Comparison of ENCODE assay signal across 9 mouse cellular contexts in genomic region chr7:43563300-43563699, GRCm38 (mm10). TPM values are rescaled to one million over a fixed set of nuclear protein-coding genes. Genes with fewer than 3 reads are reported as not detected.
DNase-seq lines count a peak whose midpoint lies in the region; ATAC-seq lines count a peak whose summit lies in the region.
"Had no signal": no experiment of that assay in that cellular context is flagged by ENCODE, and none has a peak within 500 bp of the region (broad histone marks: within the 10 kb centered on the region; RNA-seq: fewer than 3 reads in every experiment).

No protein-coding gene starts in this region.

- H3K4me1 ChIP-seq in heart, embryonic 11.5 days (ENCODE audit: control insufficient read depth, insufficient read depth, low read length): 0 out of 2 replicates have a peak, but pooled peaks cover 3% of the 10 kb centered on the region
- peaks cover 15% of the 10 kb centered on the region for H3K4me1 ChIP-seq in embryonic facial prominence, embryonic 13.5 days
- H3K4me1 ChIP-seq in intestine, embryonic 14.5 days (replicated peaks; ENCODE audit: control insufficient read depth, insufficient read depth, low read length): peaks cover 9% of the 10 kb centered on the region
- H3K4me1 ChIP-seq in midbrain, embryonic 16.5 days (ENCODE audit: control insufficient read depth, insufficient read depth, low read length): peaks cover 19% of the 10 kb centered on the region

- intact Hi-C loops in heart, postnatal 25 days (cut with DNase I): loop anchor here (2.0 to 10.0 kb wide), 2 partner anchors 16 to 268 kb away; partner anchors contain the start of gene Zfp719

- H3K36me3 ChIP-seq in heart, embryonic 11.5 days (ENCODE audit: control insufficient read depth, insufficient read depth, low read length): 0 out of 2 replicates have a peak, but pooled peaks cover 2% of the 10 kb centered on the region
- H3K36me3 ChIP-seq in embryonic facial prominence, embryonic 13.5 days: peaks cover 31% of the 10 kb centered on the region
- H3K36me3 ChIP-seq in intestine, embryonic 14.5 days (ENCODE audit: control insufficient read depth, insufficient read depth, low read length): peaks cover 29% of the 10 kb centered on the region
- peaks cover 13% of the 10 kb centered on the region for H3K36me3 ChIP-seq in midbrain, embryonic 16.5 days (ENCODE audit: control insufficient read depth, insufficient read depth, low read length)

- no peak for ATAC-seq in heart, embryonic 11.5 days (replicated peaks; ENCODE audit: insufficient number of reproducible peaks, low FRiP score, low TSS enrichment)
- ATAC-seq in embryonic facial prominence, embryonic 13.5 days (ENCODE audit: insufficient number of reproducible peaks, insufficient read depth, low FRiP score, low TSS enrichment, low read depth): no peak
- no peak for ATAC-seq in intestine, embryonic 14.5 days (replicated peaks; ENCODE audit: low FRiP score, low TSS enrichment, low read depth)
- ATAC-seq in midbrain, embryonic 16.5 days: no peak
- ATAC-seq in activated CD4-positive, CD25-positive, alpha-beta regulatory T cell, adult 4 months: no peak
- no peak for ATAC-seq in erythroid progenitor cell, adult 5-6 weeks (replicated peaks; ENCODE audit: low FRiP score, poor library complexity, severe bottlenecking)

- no peak overlapping the region for H3K27ac ChIP-seq in heart, embryonic 11.5 days (ENCODE audit: low read depth, low read length)
- H3K27ac ChIP-seq in embryonic facial prominence, embryonic 13.5 days: no peak overlapping the region
- H3K27ac ChIP-seq in intestine, embryonic 14.5 days (ENCODE audit: low read depth): no peak overlapping the region
- H3K27ac ChIP-seq in midbrain, embryonic 16.5 days (ENCODE audit: low read length): peak overlapping the region; percentile 92; the same call in 1 of the 2 replicates

- no peak for DNase-seq in heart, postnatal 25 days (ENCODE audit: low spot score)
- no peak for DNase-seq in intestine, embryonic 14.5 days (ENCODE audit: low spot score)
- DNase-seq in thymus, postnatal 14 days: no peak

- no peaks in the 10 kb centered on the region for H3K9me3 ChIP-seq in heart, embryonic 11.5 days (replicated peaks; ENCODE audit: control insufficient read depth, low read length)
- no peaks in the 10 kb centered on the region for H3K9me3 ChIP-seq in embryonic facial prominence, embryonic 13.5 days
- no peaks in the 10 kb centered on the region for H3K9me3 ChIP-seq in intestine, embryonic 14.5 days (ENCODE audit: control insufficient read depth, low read length)
- H3K9me3 ChIP-seq in midbrain, embryonic 16.5 days (replicated peaks; ENCODE audit: control insufficient read depth, low read length, poor library complexity, severe bottlenecking): no peaks in the 10 kb centered on the region

- H3K4me3 ChIP-seq in heart, embryonic 11.5 days (ENCODE audit: low read depth, low read length): peak overlapping the region; percentile 70; the same call in 1 of the 2 replicates
- H3K4me3 ChIP-seq in embryonic facial prominence, embryonic 13.5 days: peak overlapping the region; percentile 77
- H3K4me3 ChIP-seq in intestine, embryonic 14.5 days (ENCODE audit: low read depth, low read length): peak overlapping the region; percentile 83
- peak overlapping the region; percentile 78 for H3K4me3 ChIP-seq in midbrain, embryonic 16.5 days (ENCODE audit: low read depth, low read length)

- peak overlapping the region; percentile 47; the same call in 1 of the 2 replicates for H3K9ac ChIP-seq in heart, embryonic 11.5 days (ENCODE audit: low read depth, low read length)
- H3K9ac ChIP-seq in embryonic facial prominence, embryonic 13.5 days: peak overlapping the region; percentile 86
- H3K9ac ChIP-seq in intestine, embryonic 14.5 days (ENCODE audit: low read length): peak overlapping the region; percentile 78
- peak overlapping the region; percentile 81 for H3K9ac ChIP-seq in midbrain, embryonic 16.5 days (ENCODE audit: low read depth, low read length)

- H3K27me3 ChIP-seq in heart, embryonic 11.5 days (ENCODE audit: control insufficient read depth, insufficient read depth, low read length): no peaks in the 10 kb centered on the region
- H3K27me3 ChIP-seq in embryonic facial prominence, embryonic 13.5 days: no peaks in the 10 kb centered on the region
- H3K27me3 ChIP-seq in intestine, embryonic 14.5 days (replicated peaks; ENCODE audit: control insufficient read depth, insufficient read depth, low read length): no peaks in the 10 kb centered on the region
- no peaks in the 10 kb centered on the region for H3K27me3 ChIP-seq in midbrain, embryonic 16.5 days (ENCODE audit: control insufficient read depth, insufficient read depth, low read depth, low read length)

- H3K4me2 ChIP-seq in heart, embryonic 11.5 days: peak overlapping the region; percentile 89
- peak overlapping the region; percentile 80 for H3K4me2 ChIP-seq in embryonic facial prominence, embryonic 13.5 days
- H3K4me2 ChIP-seq in intestine, embryonic 14.5 days (ENCODE audit: low read length): peak overlapping the region; percentile 80
- H3K4me2 ChIP-seq in midbrain, embryonic 16.5 days (ENCODE audit: low read length): peak overlapping the region; percentile 95

- WGBS in heart, embryonic 11.5 days (ENCODE audit: insufficient replicate concordance): 54% methylated on average over 6 of the region's 6 CpGs
- WGBS in embryonic facial prominence, embryonic 13.5 days: 50% methylated on average over 6 of the region's 6 CpGs
- whole genome bisulfite sequencing in intestine, embryonic 14.5 days: 60% methylated on average over 6 of the region's 6 CpGs
- 52% methylated on average over 6 of the region's 6 CpGs for WGBS in midbrain, embryonic 16.5 days

RNA-seq across cellular contexts. Expression of gene Zfp658, which starts 1.2 kb away (rescaled TPM):
- 1.2 and 1.9 TPM in 2 replicates for polyA plus RNA-seq in heart, embryonic 11.5 days (2014; fragmentation: Nextera tagmentation; extraction: Ambion mirVana)
- total RNA-seq in heart, postnatal 25 days (2021): 1 to 10 TPM in 1 of 2 experiments, under 1 TPM in 1; 0.70 to 1.1 TPM
- 5.1 and 6.6 TPM in 2 replicates for polyA plus RNA-seq in embryonic facial prominence, embryonic 13.5 days (2015; fragmentation: Nextera tagmentation; extraction: Ambion mirVana)
- 3.4 and 3.8 TPM in 2 replicates for polyA plus RNA-seq in intestine, embryonic 14.5 days (2014; fragmentation: Nextera tagmentation; extraction: Ambion mirVana)
- 9.1 and 9.9 TPM in 2 replicates for polyA plus RNA-seq in midbrain, embryonic 16.5 days (2015; fragmentation: Nextera tagmentation; extraction: Ambion mirVana)
- 1 to 10 TPM; 3.2 to 3.4 TPM for polyA plus RNA-seq in activated CD4-positive, CD25-positive, alpha-beta regulatory T cell, adult 4 months (2017; shearing (Covaris generic))
- total RNA-seq in erythroid progenitor cell, adult 5-6 weeks (2015; ENCODE audit: low replicate concordance): not detected in 2 replicates
- total RNA-seq in erythroid progenitor cell, adult 5-6 weeks (2017; ENCODE audit: low replicate concordance): 0.51 and 0.91 TPM in 2 replicates

RNA-seq across cellular contexts. Expression of gene Zfp719, which starts 16.1 kb away (rescaled TPM):
- polyA plus RNA-seq in heart, embryonic 11.5 days (2014; fragmentation: Nextera tagmentation; extraction: Ambion mirVana): 8.0 TPM in 2 replicates
- 1 to 10 TPM; 7.4 to 7.7 TPM for total RNA-seq in heart, postnatal 25 days (2021)
- polyA plus RNA-seq in embryonic facial prominence, embryonic 13.5 days (2015; fragmentation: Nextera tagmentation; extraction: Ambion mirVana): 13.8 and 14.3 TPM in 2 replicates
- 12.4 TPM in 2 replicates for polyA plus RNA-seq in intestine, embryonic 14.5 days (2014; fragmentation: Nextera tagmentation; extraction: Ambion mirVana)
- 15.6 and 17.1 TPM in 2 replicates for polyA plus RNA-seq in midbrain, embryonic 16.5 days (2015; fragmentation: Nextera tagmentation; extraction: Ambion mirVana)
- 10 to 100 TPM in 1 of 2 experiments, 1 to 10 TPM in 1; 9.4 to 10.9 TPM for polyA plus RNA-seq in activated CD4-positive, CD25-positive, alpha-beta regulatory T cell, adult 4 months (2017; shearing (Covaris generic))
- total RNA-seq in erythroid progenitor cell, adult 5-6 weeks (2015; ENCODE audit: low replicate concordance): 0.84 and 2.9 TPM in 2 replicates
- 0.15 and 5.5 TPM in 2 replicates for total RNA-seq in erythroid progenitor cell, adult 5-6 weeks (2017; ENCODE audit: low replicate concordance)

RNA-seq across cellular contexts. Expression of gene Cd33, which starts 19.1 kb away (rescaled TPM):
- 0.44 and 0.79 TPM in 2 replicates for polyA plus RNA-seq in heart, embryonic 11.5 days (2014; fragmentation: Nextera tagmentation; extraction: Ambion mirVana)
- total RNA-seq in heart, postnatal 25 days (2021): 1 to 10 TPM; 3.2 to 3.4 TPM
- 1.8 and 2.0 TPM in 2 replicates for polyA plus RNA-seq in embryonic facial prominence, embryonic 13.5 days (2015; fragmentation: Nextera tagmentation; extraction: Ambion mirVana)
- 1.7 and 2.0 TPM in 2 replicates for polyA plus RNA-seq in intestine, embryonic 14.5 days (2014; fragmentation: Nextera tagmentation; extraction: Ambion mirVana)
- 0.67 and 1.4 TPM in 2 replicates for polyA plus RNA-seq in midbrain, embryonic 16.5 days (2015; fragmentation: Nextera tagmentation; extraction: Ambion mirVana)
- not detected for polyA plus RNA-seq in activated CD4-positive, CD25-positive, alpha-beta regulatory T cell, adult 4 months (2017; shearing (Covaris generic))
- 11.9 and 18.9 TPM in 2 replicates for total RNA-seq in erythroid progenitor cell, adult 5-6 weeks (2015; ENCODE audit: low replicate concordance)
- total RNA-seq in erythroid progenitor cell, adult 5-6 weeks (2017; ENCODE audit: low replicate concordance): 2.8 and 5.1 TPM in 2 replicates

RNA-seq across cellular contexts. Expression of gene Zfp819, which starts 43.7 kb away (rescaled TPM):
- 0.21 TPM in 1 of 2 replicates, not detected in the other for polyA plus RNA-seq in heart, embryonic 11.5 days (2014; fragmentation: Nextera tagmentation; extraction: Ambion mirVana)
- not detected for total RNA-seq in heart, postnatal 25 days (2021)
- not detected in 2 replicates for polyA plus RNA-seq in embryonic facial prominence, embryonic 13.5 days (2015; fragmentation: Nextera tagmentation; extraction: Ambion mirVana)
- polyA plus RNA-seq in intestine, embryonic 14.5 days (2014; fragmentation: Nextera tagmentation; extraction: Ambion mirVana): not detected in 2 replicates
- polyA plus RNA-seq in midbrain, embryonic 16.5 days (2015; fragmentation: Nextera tagmentation; extraction: Ambion mirVana): 0.40 and 0.55 TPM in 2 replicates
- under 1 TPM in 1 of 2 experiments, not detected in 1; 0.20 TPM for polyA plus RNA-seq in activated CD4-positive, CD25-positive, alpha-beta regulatory T cell, adult 4 months (2017; shearing (Covaris generic))
- not detected in 2 replicates for total RNA-seq in erythroid progenitor cell, adult 5-6 weeks (2015; ENCODE audit: low replicate concordance)
- total RNA-seq in erythroid progenitor cell, adult 5-6 weeks (2017; ENCODE audit: low replicate concordance): not detected in 2 replicates

RNA-seq across cellular contexts. Expression of gene 4931406B18Rik, which starts 57.6 kb away (rescaled TPM):
- not detected in 2 replicates for polyA plus RNA-seq in heart, embryonic 11.5 days (2014; fragmentation: Nextera tagmentation; extraction: Ambion mirVana)
- not detected for total RNA-seq in heart, postnatal 25 days (2021)
- polyA plus RNA-seq in embryonic facial prominence, embryonic 13.5 days (2015; fragmentation: Nextera tagmentation; extraction: Ambion mirVana): not detected in 2 replicates
- not detected in 2 replicates for polyA plus RNA-seq in intestine, embryonic 14.5 days (2014; fragmentation: Nextera tagmentation; extraction: Ambion mirVana)
- polyA plus RNA-seq in midbrain, embryonic 16.5 days (2015; fragmentation: Nextera tagmentation; extraction: Ambion mirVana): not detected in 2 replicates
- polyA plus RNA-seq in activated CD4-positive, CD25-positive, alpha-beta regulatory T cell, adult 4 months (2017; shearing (Covaris generic)): not detected
- not detected in 2 replicates for total RNA-seq in erythroid progenitor cell, adult 5-6 weeks (2015; ENCODE audit: low replicate concordance)
- not detected in 2 replicates for total RNA-seq in erythroid progenitor cell, adult 5-6 weeks (2017; ENCODE audit: low replicate concordance)
- total RNA-seq: left cerebral cortex, adult 18-20 months had no signal
